Mouse (Mus musculus): ENCODE data around the gene Ect2l. TPM values are rescaled to one million over a fixed set of nuclear protein-coding genes. Genes with fewer than 3 reads are reported as not detected.
A peak's percentile ranks its signal among the peaks of the same experiment; 100 is the strongest.

Gene Ect2l
- polyA plus RNA-seq, 1 experiment from 2014 or later = 0.21 TPM

- Histone ChIP-seq H3K9me3 (ENCODE audit: control insufficient read depth, low read length) (no peaks in the 10 kb centered on the region), H3K4me3 (ENCODE audit: low read depth, low read length) (no peak overlapping the region), H3K36me3 (ENCODE audit: control insufficient read depth, insufficient read depth, low read length) (no peaks in the 10 kb centered on the region), H3K27ac (replicated peaks) (no peak overlapping the region), H3K4me1 (replicated peaks; ENCODE audit: control insufficient read depth, insufficient read depth) (0 out of 2 replicates have a peak, but pooled peaks cover 3% of the 10 kb centered on the region), H3K4me2 (replicated peaks; ENCODE audit: low read depth) (no peak overlapping the region), H3K9ac (ENCODE audit: low read length) (no peak overlapping the region), H3K27me3 (ENCODE audit: control insufficient read depth, insufficient read depth, low read length) (no peaks in the 10 kb centered on the region)
- TF ChIP-seq CTCF (IDR thresholded peaks at IDR 0.05; ENCODE audit: low read depth) (no peak), EP300 (optimal IDR thresholded peaks at IDR 0.05) (no peak)
- ATAC-seq (ENCODE audit: low FRiP score, low TSS enrichment) (0 out of 2 replicates have a peak, but pooled peaks have one; percentile 2), DNase-seq (ENCODE audit: low spot score) (no peak)
- WGBS = 37% methylated on average over 6 of the region's 6 CpGs
Measured at GRCm38 (mm10) chr10:18210119-18210518, 571 bp downstream of the Ect2l start.

GRCm38 (mm10) chr10:18204067-18204466, 6.6 kb downstream of the Ect2l start:
- ATAC-seq (ENCODE audit: low FRiP score, low TSS enrichment) (no peak; the same call in 1 of the 2 replicates), DNase-seq (ENCODE audit: low spot score) (peak; percentile 55)
- WGBS = 28% methylated on average over 7 of the region's 7 CpGs

GRCm38 (mm10) chr10:18202401-18202800, 8.3 kb downstream of the Ect2l start:
- WGBS = 61% methylated on average over 3 of the region's 3 CpGs
- no peaks in the 10 kb centered on the region for H3K27me3 ChIP-seq (ENCODE audit: control insufficient read depth, insufficient read depth, low read length)
- ATAC-seq (ENCODE audit: low FRiP score, low TSS enrichment) = no peak

More at GRCm38 (mm10) chr10:18204067-18204466, 6.6 kb downstream of the Ect2l start:
- Histone ChIP-seq H3K4me2 (replicated peaks; ENCODE audit: low read depth) (no peak overlapping the region), H3K9me3 (ENCODE audit: control insufficient read depth, low read length) (no peaks in the 10 kb centered on the region), H3K27me3 (ENCODE audit: control insufficient read depth, insufficient read depth, low read length) (no peaks in the 10 kb centered on the region), H3K27ac (replicated peaks) (no peak overlapping the region), H3K4me1 (replicated peaks; ENCODE audit: control insufficient read depth, insufficient read depth) (0 out of 2 replicates have a peak, but pooled peaks cover 2% of the 10 kb centered on the region), H3K36me3 (ENCODE audit: control insufficient read depth, insufficient read depth, low read length) (no peaks in the 10 kb centered on the region), H3K4me3 (ENCODE audit: low read depth, low read length) (no peak overlapping the region), H3K9ac (ENCODE audit: low read length) (no peak overlapping the region)
- TF ChIP-seq EP300 (optimal IDR thresholded peaks at IDR 0.05) = no peak
- TF ChIP-seq CTCF (IDR thresholded peaks at IDR 0.05; ENCODE audit: low read depth) = no peak

GRCm38 (mm10) chr10:18200656-18201055, 10.0 kb downstream of the Ect2l start:
- Histone ChIP-seq H3K36me3 (ENCODE audit: control insufficient read depth, insufficient read depth, low read length) (no peaks in the 10 kb centered on the region), H3K27me3 (ENCODE audit: control insufficient read depth, insufficient read depth, low read length) (no peaks in the 10 kb centered on the region), H3K4me2 (replicated peaks; ENCODE audit: low read depth) (no peak overlapping the region), H3K9me3 (ENCODE audit: control insufficient read depth, low read length) (no peaks in the 10 kb centered on the region), H3K9ac (ENCODE audit: low read length) (no peak overlapping the region), H3K4me1 (replicated peaks; ENCODE audit: control insufficient read depth, insufficient read depth) (0 out of 2 replicates have a peak, but pooled peaks cover 2% of the 10 kb centered on the region), H3K27ac (replicated peaks) (no peak overlapping the region), H3K4me3 (ENCODE audit: low read depth, low read length) (no peak overlapping the region)
- no peak for TF ChIP-seq EP300 (optimal IDR thresholded peaks at IDR 0.05)
- TF ChIP-seq CTCF (IDR thresholded peaks at IDR 0.05; ENCODE audit: low read depth) = no peak
- ATAC-seq (ENCODE audit: low FRiP score, low TSS enrichment) (no peak), DNase-seq (ENCODE audit: low spot score) (no peak)
- WGBS = 69% methylated on average over 9 of the region's 9 CpGs

More at GRCm38 (mm10) chr10:18202401-18202800, 8.3 kb downstream of the Ect2l start:
- no peaks in the 10 kb centered on the region for H3K9me3 ChIP-seq (ENCODE audit: control insufficient read depth, low read length)
- H3K36me3 ChIP-seq (ENCODE audit: control insufficient read depth, insufficient read depth, low read length) = no peaks in the 10 kb centered on the region
- H3K4me2 ChIP-seq (replicated peaks; ENCODE audit: low read depth) = no peak overlapping the region
- TF ChIP-seq CTCF (IDR thresholded peaks at IDR 0.05; ENCODE audit: low read depth) (no peak), EP300 (optimal IDR thresholded peaks at IDR 0.05) (no peak)
- no peak overlapping the region for H3K27ac ChIP-seq (replicated peaks)
- no peak for DNase-seq (ENCODE audit: low spot score)
- H3K4me3 ChIP-seq (ENCODE audit: low read depth, low read length) = no peak overlapping the region
- no peak overlapping the region for H3K9ac ChIP-seq (ENCODE audit: low read length)
- 0 out of 2 replicates have a peak, but pooled peaks cover 2% of the 10 kb centered on the region for H3K4me1 ChIP-seq (replicated peaks; ENCODE audit: control insufficient read depth, insufficient read depth)

- no peak for ATAC-seq (ENCODE audit: low FRiP score, low TSS enrichment)
- no peak for TF ChIP-seq CTCF (IDR thresholded peaks at IDR 0.05; ENCODE audit: low read depth)
- TF ChIP-seq EP300 (optimal IDR thresholded peaks at IDR 0.05) = no peak
- H3K9ac ChIP-seq (ENCODE audit: low read length) = no peak overlapping the region
- H3K9me3 ChIP-seq (ENCODE audit: control insufficient read depth, low read length) = no peaks in the 10 kb centered on the region
- DNase-seq (ENCODE audit: low spot score) = no peak
- H3K27ac ChIP-seq (replicated peaks) = no peak overlapping the region
- no peak overlapping the region for H3K4me3 ChIP-seq (ENCODE audit: low read depth, low read length)
- no peak overlapping the region for H3K4me2 ChIP-seq (replicated peaks; ENCODE audit: low read depth)
- H3K36me3 ChIP-seq (ENCODE audit: control insufficient read depth, insufficient read depth, low read length) = no peaks in the 10 kb centered on the region
- H3K4me1 ChIP-seq (replicated peaks; ENCODE audit: control insufficient read depth, insufficient read depth) = 0 out of 2 replicates have a peak, but pooled peaks cover 2% of the 10 kb centered on the region
- H3K27me3 ChIP-seq (ENCODE audit: control insufficient read depth, insufficient read depth, low read length) = no peaks in the 10 kb centered on the region
- WGBS = 20% methylated on average over 4 of the region's 4 CpGs
Measured at GRCm38 (mm10) chr10:18199919-18200318, 10.8 kb downstream of the Ect2l start.

- Histone ChIP-seq H3K9me3 (ENCODE audit: control insufficient read depth, low read length) (no peaks in the 10 kb centered on the region), H3K36me3 (ENCODE audit: control insufficient read depth, insufficient read depth, low read length) (no peaks in the 10 kb centered on the region), H3K9ac (ENCODE audit: low read length) (no peak overlapping the region), H3K27me3 (ENCODE audit: control insufficient read depth, insufficient read depth, low read length) (no peaks in the 10 kb centered on the region), H3K4me2 (replicated peaks; ENCODE audit: low read depth) (no peak overlapping the region), H3K27ac (replicated peaks) (no peak overlapping the region), H3K4me1 (replicated peaks; ENCODE audit: control insufficient read depth, insufficient read depth) (0 out of 2 replicates have a peak, but pooled peaks cover 2% of the 10 kb centered on the region), H3K4me3 (ENCODE audit: low read depth, low read length) (no peak overlapping the region)
- ATAC-seq (ENCODE audit: low FRiP score, low TSS enrichment) (no peak), DNase-seq (ENCODE audit: low spot score) (no peak)
- WGBS = 86% methylated on average over 5 of the region's 5 CpGs
- no peak for TF ChIP-seq EP300 (optimal IDR thresholded peaks at IDR 0.05)
- TF ChIP-seq CTCF (IDR thresholded peaks at IDR 0.05; ENCODE audit: low read depth) = no peak
Measured at GRCm38 (mm10) chr10:18198286-18199015, 12.2 kb downstream of the Ect2l start.
